Mouse (Mus musculus) lung, adult 2 months (tissue): Measurements from ENCODE around the gene Lmbrd1.

ENCODE experiments used
- CTCF ChIP-seq: fragments of 200-500 bp; IDR thresholded peaks from 2 replicates; pipeline ENCODE4 v1.5.1; 2011; ENCODE audit warnings: mild to moderate bottlenecking, low read length, control low read depth; ENCODE audit not compliant: insufficient read depth
- POLR2A ChIP-seq: fragments of 200-500 bp; IDR thresholded peaks from 2 replicates; pipeline ENCODE4 v1.6.1; 2011; ENCODE audit warnings: low read depth, mild to moderate bottlenecking, control low read depth, low read length, borderline replicate concordance; ENCODE audit errors: extremely low read depth

- TF ChIP-seq CTCF (no peak), POLR2A (no peak)
These were observed 28.3 kb upstream of the Lmbrd1 start for GRCm38 (mm10) chr1:24650100-24650499.
